23 mouse cellular contexts compared by ENCODE assay signal in genomic region chr16:74732940-74733776, GRCm38 (mm10).
DNase-seq lines count a peak whose midpoint lies in the region; ATAC-seq and TF ChIP-seq lines count a peak whose summit lies in the region.
"Had no signal": no experiment of that assay in that cellular context is flagged by ENCODE, and none has a peak within 500 bp of the region (broad histone marks: within the 10 kb centered on the region; RNA-seq: fewer than 3 reads in every experiment).

No protein-coding gene starts in this region.

- TF ChIP-seq CTCF in forebrain, postnatal 0 days (IDR thresholded peaks at IDR 0.05; ENCODE audit: low read depth): no peak
- no peak for TF ChIP-seq CTCF in brain, embryonic 14.5 days (IDR thresholded peaks at IDR 0.05; ENCODE audit: borderline replicate concordance, extremely low read depth, insufficient read depth, insufficient read length)

- no peak overlapping the region for H3K4me3 ChIP-seq in forebrain, embryonic 12.5 days (replicated peaks)
- no peak overlapping the region for H3K4me3 ChIP-seq in forebrain, embryonic 16.5 days (replicated peaks; ENCODE audit: low read length)
- no peak overlapping the region for H3K4me3 ChIP-seq in forebrain, embryonic 13.5 days
- no peak overlapping the region for H3K4me3 ChIP-seq in forebrain, embryonic 10.5 days
- no peak overlapping the region for H3K4me3 ChIP-seq in forebrain, embryonic 14.5 days (ENCODE audit: low read depth, low read length)
- no peak overlapping the region for H3K4me3 ChIP-seq in forebrain, postnatal 0 days (ENCODE audit: low read depth, low read length)

- no peak for DNase-seq in forebrain, embryonic 10.5 days (ENCODE audit: extremely low spot score, low spot score)
- DNase-seq in forebrain, embryonic 14.5 days (ENCODE audit: low spot score): peak; percentile 40
- DNase-seq in forebrain, postnatal 0 days: no peak
- DNase-seq in brain, embryonic 14.5 days (ENCODE audit: low read depth): peak; percentile 56
- DNase-seq in layer of hippocampus, adult 11-12 months (ENCODE audit: low spot score): no peak
- DNase-seq: adrenal gland, adult 2 months; adrenal gland, adult 8-10 months; adrenal gland, postnatal 10 days; adrenal gland, postnatal 14 days; adrenal gland, postnatal 25 days; adrenal gland, postnatal 36 days; B cell, adult 2 months; cerebellum, adult 11 months; cerebellum, adult 11-12 months; cerebellum, adult 18-20 months had no signal

- H3K27me3 ChIP-seq in forebrain, embryonic 12.5 days: no peaks in the 10 kb centered on the region
- H3K27me3 ChIP-seq in forebrain, embryonic 16.5 days (replicated peaks; ENCODE audit: control insufficient read depth, insufficient read depth, low read length): no peaks in the 10 kb centered on the region
- no peaks in the 10 kb centered on the region for H3K27me3 ChIP-seq in forebrain, embryonic 13.5 days
- no peaks in the 10 kb centered on the region for H3K27me3 ChIP-seq in forebrain, embryonic 10.5 days (ENCODE audit: poor library complexity, severe bottlenecking)
- H3K27me3 ChIP-seq in forebrain, embryonic 14.5 days (replicated peaks; ENCODE audit: control insufficient read depth, insufficient read depth, low read length): no peaks in the 10 kb centered on the region
- H3K27me3 ChIP-seq in forebrain, postnatal 0 days (ENCODE audit: insufficient read depth, low read length): no peaks in the 10 kb centered on the region
- H3K27me3 ChIP-seq: CH12.LX, Patski had no signal

- H3K27ac ChIP-seq in forebrain, embryonic 12.5 days: no peak overlapping the region
- no peak overlapping the region for H3K27ac ChIP-seq in forebrain, embryonic 16.5 days (ENCODE audit: low read length)
- H3K27ac ChIP-seq in forebrain, embryonic 13.5 days: no peak overlapping the region
- H3K27ac ChIP-seq in forebrain, embryonic 10.5 days: no peak overlapping the region
- H3K27ac ChIP-seq in forebrain, embryonic 14.5 days (ENCODE audit: low read depth, low read length): no peak overlapping the region
- H3K27ac ChIP-seq in forebrain, postnatal 0 days (ENCODE audit: low read depth, low read length): no peak overlapping the region

- WGBS in forebrain, embryonic 12.5 days: 67% methylated on average over 9 of the region's 9 CpGs
- 54% methylated on average over 9 of the region's 9 CpGs for WGBS in forebrain, embryonic 16.5 days
- WGBS in forebrain, embryonic 13.5 days: 55% methylated on average over 9 of the region's 9 CpGs
- 87% methylated on average over 9 of the region's 9 CpGs for WGBS in forebrain, embryonic 10.5 days
- 59% methylated on average over 9 of the region's 9 CpGs for WGBS in forebrain, embryonic 14.5 days
- 56% methylated on average over 9 of the region's 9 CpGs for WGBS in forebrain, postnatal 0 days

- peak; percentile 33; the same call in 1 of the 2 replicates for ATAC-seq in forebrain, embryonic 12.5 days (ENCODE audit: low FRiP score)
- ATAC-seq in forebrain, embryonic 16.5 days: no peak; the same call in 1 of the 2 replicates
- ATAC-seq in forebrain, embryonic 13.5 days: peak; percentile 71; the same call in 1 of the 2 replicates
- peak; percentile 76 for ATAC-seq in forebrain, embryonic 14.5 days
- no peak for ATAC-seq in forebrain, postnatal 0 days
- ATAC-seq: activated CD4-positive, CD25-positive, alpha-beta regulatory T cell, adult 4 months; CD4-positive, CD25-positive, alpha-beta regulatory T cell, adult 4 months; Patski had no signal

- no peak for TF ChIP-seq POLR2A in brain, embryonic 14.5 days (IDR thresholded peaks at IDR 0.05; ENCODE audit: borderline replicate concordance, extremely low read depth, insufficient read depth, insufficient read length, poor library complexity, severe bottlenecking)

- no peaks in the 10 kb centered on the region for H3K4me1 ChIP-seq in forebrain, embryonic 12.5 days
- no peaks in the 10 kb centered on the region; the same call in 1 of the 2 replicates for H3K4me1 ChIP-seq in forebrain, embryonic 16.5 days (replicated peaks; ENCODE audit: control insufficient read depth, insufficient read depth, low read length)
- H3K4me1 ChIP-seq in forebrain, embryonic 13.5 days: no peaks in the 10 kb centered on the region
- no peaks in the 10 kb centered on the region for H3K4me1 ChIP-seq in forebrain, embryonic 10.5 days
- H3K4me1 ChIP-seq in forebrain, embryonic 14.5 days (ENCODE audit: control insufficient read depth, insufficient read depth, low read length): no peaks in the 10 kb centered on the region
- no peaks in the 10 kb centered on the region for H3K4me1 ChIP-seq in forebrain, postnatal 0 days (ENCODE audit: insufficient read depth)

- H3K9me3 ChIP-seq in forebrain, embryonic 12.5 days: no peaks in the 10 kb centered on the region
- no peaks in the 10 kb centered on the region for H3K9me3 ChIP-seq in forebrain, embryonic 16.5 days (ENCODE audit: control insufficient read depth, low read length)
- H3K9me3 ChIP-seq in forebrain, embryonic 13.5 days (replicated peaks): no peaks in the 10 kb centered on the region
- no peaks in the 10 kb centered on the region for H3K9me3 ChIP-seq in forebrain, embryonic 10.5 days
- no peaks in the 10 kb centered on the region for H3K9me3 ChIP-seq in forebrain, embryonic 14.5 days (replicated peaks; ENCODE audit: control insufficient read depth, low read length)
- no peaks in the 10 kb centered on the region for H3K9me3 ChIP-seq in forebrain, postnatal 0 days (ENCODE audit: low read length)
- H3K9me3 ChIP-seq: G1E had no signal

- no peak overlapping the region for H3K4me2 ChIP-seq in forebrain, embryonic 12.5 days
- H3K4me2 ChIP-seq in forebrain, embryonic 16.5 days (ENCODE audit: low read length): no peak overlapping the region
- H3K4me2 ChIP-seq in forebrain, embryonic 13.5 days: no peak overlapping the region
- H3K4me2 ChIP-seq in forebrain, embryonic 14.5 days (ENCODE audit: low read length): no peak overlapping the region
- no peak overlapping the region for H3K4me2 ChIP-seq in forebrain, postnatal 0 days (ENCODE audit: low read depth)

- no peak overlapping the region for H3K9ac ChIP-seq in forebrain, embryonic 12.5 days
- no peak overlapping the region for H3K9ac ChIP-seq in forebrain, embryonic 16.5 days (replicated peaks; ENCODE audit: low read depth, low read length)
- no peak overlapping the region for H3K9ac ChIP-seq in forebrain, embryonic 13.5 days
- H3K9ac ChIP-seq in forebrain, embryonic 14.5 days (ENCODE audit: low read length): no peak overlapping the region
- no peak overlapping the region for H3K9ac ChIP-seq in forebrain, postnatal 0 days

- H3K36me3 ChIP-seq in forebrain, embryonic 12.5 days (replicated peaks): no peaks in the 10 kb centered on the region
- no peaks in the 10 kb centered on the region for H3K36me3 ChIP-seq in forebrain, embryonic 16.5 days (ENCODE audit: control insufficient read depth, insufficient read depth)
- no peaks in the 10 kb centered on the region for H3K36me3 ChIP-seq in forebrain, embryonic 13.5 days (ENCODE audit: poor library complexity, severe bottlenecking)
- no peaks in the 10 kb centered on the region for H3K36me3 ChIP-seq in forebrain, embryonic 10.5 days (replicated peaks)
- no peaks in the 10 kb centered on the region for H3K36me3 ChIP-seq in forebrain, embryonic 14.5 days (ENCODE audit: control insufficient read depth, insufficient read depth, low read length)
- H3K36me3 ChIP-seq in forebrain, postnatal 0 days (ENCODE audit: insufficient read depth): no peaks in the 10 kb centered on the region
- H3K36me3 ChIP-seq: G1E had no signal

Comparison
In these comparisons a context has a peak if more than half of its experiments do, and no peak if none do; other contexts are left out.
1. ATAC-seq: peak in forebrain, embryonic 12.5 days (single experiment), forebrain, embryonic 13.5 days (single experiment) and forebrain, embryonic 14.5 days (single experiment); none in forebrain, embryonic 16.5 days (single experiment) and forebrain, postnatal 0 days (single experiment).
2. DNase-seq: peak in forebrain, embryonic 14.5 days (single experiment) and brain, embryonic 14.5 days (single experiment); none in forebrain, embryonic 10.5 days (single experiment), forebrain, postnatal 0 days (single experiment) and layer of hippocampus, adult 11-12 months (single experiment).